Mouse (Mus musculus): ENCODE data around the gene Chd4.
"Not testable (repeated sequence)": the region's sequence is repeated elsewhere in the genome, so short reads cannot be mapped to it uniquely, and the experiment has no call there.

Gene Chd4

DNA sequence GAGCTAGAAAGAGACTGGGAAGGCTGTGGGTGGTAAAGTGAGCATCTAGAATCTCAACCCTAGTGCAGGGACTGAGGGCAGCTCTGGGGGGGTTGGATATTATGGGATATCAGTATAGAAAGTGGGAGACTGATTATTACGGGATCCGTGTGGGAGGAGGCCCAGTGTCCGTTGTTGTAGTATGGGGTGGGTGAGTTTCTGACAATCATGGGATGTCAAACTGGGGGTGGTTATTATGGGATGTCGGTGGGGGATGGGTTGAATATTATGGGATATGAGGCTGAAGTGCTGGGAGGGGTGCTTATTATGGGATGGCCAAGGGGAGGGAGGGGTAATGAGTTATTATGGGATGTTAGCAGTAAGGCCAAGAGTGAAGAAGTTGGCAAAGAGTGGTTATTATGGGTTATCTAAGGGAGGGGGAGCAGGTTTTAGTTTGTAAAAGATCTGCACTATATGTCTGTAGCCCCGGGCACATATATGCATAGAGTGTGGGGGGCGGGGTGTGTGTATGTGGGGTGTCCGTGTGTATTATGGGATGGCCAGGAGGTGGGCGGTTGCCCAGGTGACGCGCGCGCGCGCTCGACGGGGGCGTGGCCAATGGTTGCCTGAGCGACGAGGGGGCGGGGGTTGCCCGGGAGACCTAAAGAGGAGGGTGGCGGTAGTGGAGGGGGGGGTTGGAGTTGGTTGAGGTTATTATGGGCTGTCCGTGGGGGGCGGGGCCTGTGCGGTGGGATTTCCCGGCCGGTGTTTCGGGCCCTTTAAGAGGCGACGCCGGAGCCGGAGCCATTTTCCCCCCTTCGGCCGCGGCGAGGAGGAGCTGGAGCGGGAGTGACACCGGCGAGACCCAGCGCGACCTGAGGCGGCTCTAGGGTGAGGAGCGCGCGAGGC is at the start of gene Chd4:
Gene Chd4 (plus strand): TSS at position 591 of the 888 bp plus-strand sequence.
- DNase-seq (ENCODE audit: low spot score), result peak; percentile 90

DNA sequence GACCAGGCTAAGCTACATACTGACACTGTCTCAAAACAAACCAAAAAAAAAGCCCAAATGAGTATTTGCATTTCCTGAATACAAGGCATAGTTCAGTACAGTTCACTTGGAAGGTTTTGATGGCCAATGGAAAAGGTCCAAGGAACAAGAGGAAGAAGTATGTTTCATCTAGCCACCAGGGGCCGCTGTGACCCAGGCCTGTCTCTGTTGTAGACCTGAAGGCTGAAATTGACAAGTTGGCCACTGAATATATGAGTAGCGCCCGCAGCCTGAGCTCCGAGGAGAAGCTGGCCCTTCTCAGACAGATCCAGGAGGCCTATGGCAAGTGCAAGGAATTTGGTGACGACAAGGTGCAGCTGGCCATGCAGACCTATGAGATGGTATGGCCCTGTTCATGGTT is 49.1 kb upstream of the Chd4 start:
- DNase-seq (ENCODE audit: low spot score), result peak; percentile 36

DNA sequence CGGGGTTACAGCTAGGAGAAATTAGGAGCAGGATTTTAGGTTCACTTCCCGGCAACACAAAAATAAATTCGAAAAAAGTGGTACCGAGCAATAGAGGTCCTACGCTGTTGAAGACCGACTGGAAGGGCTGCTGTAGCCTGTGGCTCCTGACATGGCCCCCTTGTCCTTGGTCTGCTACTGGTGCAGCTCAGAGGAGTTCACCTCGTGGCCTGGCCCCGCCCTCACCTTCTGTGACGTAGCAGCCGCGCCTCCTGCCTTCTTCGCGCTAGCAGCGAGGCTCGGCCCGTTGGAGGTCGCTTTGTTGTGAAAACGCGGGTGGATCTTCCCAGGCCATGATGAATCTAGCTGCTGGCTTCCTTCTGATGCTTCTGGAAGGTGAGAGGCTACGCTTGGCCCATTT is 46.1 kb upstream of the Chd4 start, which contains the start of gene Acrbp:
Gene Acrbp (plus strand): TSS at position 12 of the 400 bp plus-strand sequence.
- no peak for DNase-seq (ENCODE audit: low spot score)

DNA sequence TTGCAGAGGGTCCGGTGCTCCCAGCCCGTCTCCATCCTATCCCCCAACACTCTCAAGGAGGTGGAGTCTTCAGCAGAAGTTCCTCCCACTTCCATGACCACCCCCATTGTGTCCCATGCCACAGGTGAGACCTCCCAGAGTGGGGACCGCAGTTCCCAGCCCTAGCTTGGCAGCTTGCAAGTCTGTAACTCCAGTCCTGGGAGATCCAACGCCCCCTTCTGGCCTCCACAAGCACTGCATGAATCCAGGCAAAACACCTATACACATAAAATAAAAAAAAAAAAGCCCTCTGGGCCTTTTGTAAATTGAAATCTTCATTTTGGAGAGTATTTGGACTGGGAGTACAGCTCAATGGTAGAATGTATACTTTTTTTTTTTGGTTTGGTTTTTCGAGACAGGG is 44.5 kb upstream of the Chd4 start:
- DNase-seq (ENCODE audit: low spot score), result no peak

DNA sequence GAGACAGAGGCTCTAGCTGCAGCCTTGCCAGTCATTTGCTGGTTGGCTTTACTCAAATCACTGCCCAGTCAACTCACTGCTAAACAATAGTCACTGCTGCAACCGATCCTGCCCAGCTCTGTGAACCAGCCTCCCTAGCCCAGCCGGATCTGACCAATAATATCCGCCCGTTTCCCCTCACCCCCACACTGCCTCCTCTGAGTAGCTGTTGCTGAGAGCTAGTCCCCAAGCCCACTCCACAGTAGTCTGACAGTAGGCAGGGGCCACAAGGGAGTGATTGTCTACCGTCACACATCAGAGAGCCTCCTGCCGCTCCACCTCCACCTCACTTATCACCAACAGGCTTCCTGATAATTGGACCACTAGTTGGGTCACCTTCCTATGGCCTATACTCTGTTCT is 34.3 kb upstream of the Chd4 start:
- DNase-seq (ENCODE audit: low spot score), result no peak

DNA sequence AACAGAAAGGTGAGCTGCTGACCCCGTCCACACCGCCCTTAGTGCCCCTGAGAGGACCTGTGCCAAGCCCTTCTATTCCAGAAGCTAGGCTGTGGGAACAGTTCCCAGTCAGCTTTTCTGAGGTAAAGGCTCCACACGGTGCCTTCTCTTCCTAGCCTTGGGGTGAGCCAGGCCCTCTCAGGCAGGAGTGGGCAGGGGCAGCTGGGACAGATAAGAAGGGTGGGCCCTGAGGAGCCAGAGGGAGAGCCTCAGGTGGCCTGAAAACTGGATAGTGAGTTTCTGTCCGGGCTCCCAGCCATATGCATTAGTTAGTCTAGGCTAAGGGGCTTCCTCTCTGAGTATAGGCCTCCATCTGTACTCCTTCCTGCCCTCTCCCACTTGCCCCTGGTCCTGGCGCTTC is 33.3 kb upstream of the Chd4 start:
- DNase-seq (ENCODE audit: low spot score), result no peak

DNA sequence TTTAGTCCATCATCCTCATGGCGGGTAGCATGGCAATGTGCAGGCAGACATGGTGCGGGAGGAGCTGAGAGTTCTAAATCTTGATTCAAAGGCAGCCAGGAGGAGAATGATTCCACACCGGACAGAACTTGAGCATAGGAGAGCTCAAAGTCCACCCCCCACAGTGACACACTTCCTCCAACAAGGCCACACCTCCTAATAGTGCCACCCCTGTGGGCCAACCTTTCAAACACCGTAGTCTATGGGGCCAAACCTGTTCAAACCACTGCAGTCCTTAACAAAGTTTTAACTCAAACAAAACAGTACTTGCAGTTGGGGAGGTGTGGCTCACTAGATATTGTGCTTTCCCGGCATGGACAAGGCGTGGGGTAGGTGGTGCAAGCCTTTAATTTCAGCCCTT is 31.9 kb upstream of the Chd4 start:
- no peak for DNase-seq (ENCODE audit: low spot score)

DNA sequence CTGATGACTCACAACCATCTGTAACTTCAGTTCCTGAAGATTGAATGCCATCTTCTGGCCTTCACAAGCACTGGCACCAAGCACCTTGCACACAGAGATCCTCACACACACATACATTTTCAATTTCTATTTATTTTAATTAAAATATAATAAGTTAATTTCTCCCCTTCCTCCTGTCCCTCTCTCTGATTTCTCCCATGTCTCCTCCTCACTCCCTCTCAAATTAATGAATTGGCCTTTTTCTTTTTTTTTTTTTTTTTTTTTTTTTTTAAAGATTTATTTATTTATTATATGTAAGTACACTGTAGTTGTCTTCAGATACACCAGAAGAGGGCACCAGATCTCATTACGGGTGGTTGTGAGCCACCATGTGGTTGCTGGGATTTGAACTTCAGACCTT is 30.6 kb upstream of the Chd4 start:
- not testable (repeated sequence) for DNase-seq (ENCODE audit: low spot score)

DNA sequence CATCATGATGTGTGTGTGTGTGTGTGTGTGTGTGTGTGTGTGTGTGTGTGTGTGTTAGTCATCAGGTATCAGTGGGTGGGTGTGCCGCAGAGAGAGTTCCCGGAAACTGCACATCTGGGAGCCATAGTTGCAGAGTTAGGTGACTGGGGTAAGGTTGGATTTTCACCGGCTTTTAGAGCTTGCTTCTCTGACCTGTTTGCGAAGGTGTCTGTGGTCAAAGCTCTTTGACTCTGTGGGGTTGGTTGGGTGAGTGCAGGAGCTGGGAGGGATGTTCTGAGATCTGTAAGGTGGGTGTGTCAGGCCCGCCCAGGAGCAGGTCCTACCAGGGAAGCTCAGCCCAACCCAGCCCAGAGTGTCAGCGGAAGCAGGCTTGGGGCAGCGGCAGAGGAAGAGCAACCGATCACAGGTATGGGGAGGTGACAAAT is 28.2 kb upstream of the Chd4 start, which contains the start of gene Lpar5:
Gene Lpar5 (plus strand): TSS at position 350 of the 425 bp plus-strand sequence.
- DNase-seq (ENCODE audit: low spot score), result no peak

DNA sequence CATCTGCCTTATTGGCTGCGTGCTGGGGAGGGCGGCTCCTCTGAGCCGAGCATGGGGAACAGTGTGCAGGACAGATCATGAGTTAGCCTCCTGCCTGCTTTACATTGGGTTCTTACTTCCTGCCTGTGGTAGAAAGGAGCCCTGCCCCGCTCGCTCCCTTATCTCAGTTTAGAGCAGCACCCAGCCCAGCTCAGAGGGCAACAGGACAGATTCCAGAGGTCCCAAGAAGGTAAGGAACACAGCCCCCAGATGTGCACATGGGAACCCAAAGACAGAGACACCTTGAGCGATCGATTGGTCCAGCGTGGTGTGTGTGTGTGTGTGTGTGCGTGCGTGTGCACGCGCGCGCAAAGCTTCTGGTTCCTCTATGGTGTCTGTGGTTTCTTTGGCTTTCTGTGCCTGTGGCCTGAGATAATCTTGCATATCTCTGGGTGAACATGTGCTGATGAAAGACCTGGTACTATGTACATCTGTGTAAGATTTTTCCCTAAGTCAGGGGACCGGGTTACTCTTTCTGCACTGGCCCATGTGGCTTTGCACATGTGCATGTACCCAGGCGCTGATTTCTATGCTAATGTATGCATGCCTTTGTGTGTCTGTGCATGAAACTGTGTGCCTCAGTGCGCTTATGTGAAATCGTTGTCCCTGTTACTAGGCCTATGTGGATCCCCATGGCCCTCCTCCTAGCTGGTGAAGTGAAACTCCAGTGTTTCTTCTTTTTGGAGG is 24.4 kb upstream of the Chd4 start:
- no peak for DNase-seq (ENCODE audit: low spot score)

DNA sequence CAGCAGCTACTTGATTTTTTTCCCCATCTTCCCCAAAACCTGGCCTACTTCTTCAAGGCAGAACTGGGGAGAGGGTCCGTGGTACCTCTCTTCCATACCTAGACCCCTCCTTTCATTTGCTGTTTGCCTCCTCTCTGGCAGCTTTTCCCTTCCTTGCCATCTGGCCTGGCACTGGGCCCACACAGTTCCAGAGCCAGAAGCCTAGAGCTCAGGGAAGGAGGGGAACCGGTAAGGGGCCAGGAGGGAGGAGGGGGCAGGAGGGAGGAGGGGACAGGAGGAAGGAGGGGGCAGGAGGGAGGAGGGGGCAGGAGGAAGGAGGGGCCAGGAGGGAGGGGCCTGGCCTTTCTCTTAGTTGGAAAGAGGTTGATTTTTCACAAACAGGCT is 23.9 kb upstream of the Chd4 start:
- no peak for DNase-seq (ENCODE audit: low spot score)

DNA sequence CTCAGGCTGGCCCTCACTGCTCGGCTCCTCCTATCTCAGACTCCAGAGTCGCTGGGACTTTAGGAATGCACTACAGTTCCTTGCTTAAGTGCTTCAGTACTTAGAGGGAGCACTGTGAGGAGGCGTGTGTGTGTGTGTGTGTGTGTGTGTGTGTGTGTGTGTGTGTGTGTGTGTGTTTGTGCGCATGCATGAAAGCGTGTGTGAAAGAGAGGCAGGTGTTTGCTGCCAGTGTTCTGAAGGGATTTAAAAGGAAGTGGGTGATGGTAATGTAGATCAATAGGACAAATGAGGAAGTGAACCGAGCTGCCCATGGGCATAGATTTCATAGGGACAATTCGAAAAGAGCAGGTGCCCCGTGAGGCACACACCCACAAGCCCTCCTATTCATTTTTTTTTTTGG is 22.0 kb upstream of the Chd4 start:
- DNase-seq (ENCODE audit: low spot score), result no peak

DNA sequence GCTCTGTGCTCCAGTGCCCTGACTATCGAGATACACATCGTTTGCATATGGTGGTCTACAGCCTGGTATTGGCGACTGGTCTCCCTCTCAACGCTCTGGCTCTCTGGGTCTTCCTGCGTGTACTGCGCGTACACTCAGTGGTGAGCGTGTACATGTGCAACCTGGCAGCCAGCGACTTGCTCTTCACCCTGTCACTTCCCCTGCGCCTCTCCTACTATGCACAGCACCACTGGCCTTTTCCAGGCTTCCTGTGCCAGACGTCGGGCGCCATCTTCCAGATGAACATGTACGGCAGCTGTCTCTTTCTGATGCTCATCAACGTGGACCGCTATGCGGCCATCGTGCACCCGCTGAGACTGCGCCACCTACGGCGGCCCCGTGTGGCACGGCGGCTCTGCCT is 14.4 kb upstream of the Chd4 start:
- DNase-seq (ENCODE audit: low spot score), result no peak

DNA sequence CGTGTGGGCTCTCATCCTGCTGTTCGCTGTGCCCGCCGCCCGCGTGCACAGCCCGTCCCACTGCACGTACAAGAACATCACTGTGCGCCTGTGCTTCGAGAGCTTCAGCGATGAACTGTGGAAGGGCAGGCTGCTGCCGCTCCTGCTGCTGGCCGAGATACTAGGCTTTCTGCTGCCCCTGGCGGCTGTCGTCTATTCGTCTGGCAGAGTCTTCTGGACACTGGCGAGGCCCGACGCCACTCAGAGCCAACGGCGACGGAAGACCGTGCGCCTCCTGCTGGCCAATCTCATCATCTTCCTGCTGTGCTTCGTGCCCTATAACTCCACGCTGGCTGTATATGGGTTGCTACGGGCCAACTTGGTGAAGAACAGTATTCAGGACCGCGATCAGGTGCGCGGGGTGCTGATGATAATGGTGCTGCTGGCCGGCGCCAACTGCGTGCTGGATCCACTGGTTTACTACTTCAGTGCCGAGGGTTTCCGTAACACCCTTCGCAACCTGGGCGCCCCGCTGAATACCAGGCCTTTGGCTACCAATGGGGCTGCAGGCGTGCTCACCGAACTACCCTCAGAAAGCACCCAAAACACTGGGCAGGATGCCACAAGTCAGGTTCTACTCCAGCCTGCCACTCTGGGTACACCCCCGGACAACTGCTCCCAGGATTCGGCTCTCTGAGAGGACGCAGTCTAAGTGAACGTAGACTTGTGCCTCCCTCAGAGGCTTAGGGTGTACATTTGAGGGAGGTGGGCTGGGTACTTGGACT is 13.8 kb upstream of the Chd4 start:
- DNase-seq (ENCODE audit: low spot score), result peak; percentile 88

DNA sequence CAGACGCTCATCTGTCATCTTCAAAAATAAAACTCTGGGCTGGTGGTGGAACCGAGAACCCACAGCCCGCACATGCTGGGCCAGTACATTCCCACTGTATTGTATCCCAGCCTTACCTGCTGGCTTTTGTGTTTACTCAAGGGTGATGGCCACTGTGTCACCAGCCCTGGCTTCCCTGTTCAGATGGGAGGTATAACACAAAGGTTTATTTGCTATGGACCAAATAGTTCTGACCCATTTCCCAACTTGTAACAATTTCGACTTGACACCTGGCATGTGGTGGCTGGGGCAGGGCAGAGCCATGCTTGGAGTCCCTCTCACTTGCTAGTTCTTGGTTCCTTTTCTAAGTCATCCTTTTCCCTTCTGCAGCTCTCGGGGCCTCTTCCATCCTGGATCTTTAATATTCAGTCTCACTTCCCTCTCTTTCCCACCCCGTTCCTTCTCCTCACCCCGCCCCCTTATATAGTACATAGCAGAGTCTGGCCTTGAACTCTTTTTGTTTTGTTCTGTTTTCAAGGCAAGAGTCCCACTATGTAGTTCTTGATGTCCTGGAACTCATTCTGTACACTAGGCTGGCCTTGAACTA is 12.9 kb upstream of the Chd4 start:
- no peak for DNase-seq (ENCODE audit: low spot score)

DNA sequence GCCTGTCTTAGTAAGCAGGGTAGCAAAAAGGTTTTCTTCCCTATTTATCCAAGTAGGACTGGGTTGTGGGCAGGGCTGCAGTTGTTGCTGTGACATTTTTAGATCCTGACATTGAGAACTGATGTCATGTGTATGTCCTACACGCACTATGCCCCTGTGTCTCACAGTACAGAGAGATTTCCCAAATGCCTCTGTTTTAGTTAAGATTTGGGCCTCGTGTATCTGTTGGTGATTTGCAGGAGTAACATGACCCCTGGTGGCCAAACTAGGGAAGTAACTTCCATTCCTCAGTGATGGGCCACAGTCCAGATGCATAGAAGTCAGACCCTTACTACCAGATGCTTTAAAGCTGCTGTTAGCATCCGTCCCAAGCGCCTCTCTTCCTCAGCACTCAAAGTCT is 11.4 kb upstream of the Chd4 start:
- DNase-seq (ENCODE audit: low spot score), result peak; percentile 46

DNA sequence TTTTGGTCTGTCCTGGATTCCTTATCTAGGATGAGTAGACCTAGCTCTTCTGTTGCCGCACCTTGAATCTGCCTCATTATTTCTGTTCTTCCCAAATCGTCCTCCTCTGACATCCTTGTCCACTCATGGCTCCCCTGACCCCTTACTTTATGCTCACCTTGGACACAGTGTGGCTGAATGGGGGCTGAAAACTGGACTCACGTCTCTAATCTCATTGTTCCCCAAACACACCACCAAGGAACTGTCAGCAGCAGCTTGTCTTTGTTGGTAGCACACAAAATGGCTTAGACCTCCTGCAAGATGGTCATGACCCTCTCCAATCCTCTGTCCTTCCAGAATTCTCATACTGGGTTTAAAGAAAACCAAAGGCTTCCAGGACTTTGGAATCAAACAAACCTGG is 7.8 kb upstream of the Chd4 start:
- no peak for DNase-seq (ENCODE audit: low spot score)

DNA sequence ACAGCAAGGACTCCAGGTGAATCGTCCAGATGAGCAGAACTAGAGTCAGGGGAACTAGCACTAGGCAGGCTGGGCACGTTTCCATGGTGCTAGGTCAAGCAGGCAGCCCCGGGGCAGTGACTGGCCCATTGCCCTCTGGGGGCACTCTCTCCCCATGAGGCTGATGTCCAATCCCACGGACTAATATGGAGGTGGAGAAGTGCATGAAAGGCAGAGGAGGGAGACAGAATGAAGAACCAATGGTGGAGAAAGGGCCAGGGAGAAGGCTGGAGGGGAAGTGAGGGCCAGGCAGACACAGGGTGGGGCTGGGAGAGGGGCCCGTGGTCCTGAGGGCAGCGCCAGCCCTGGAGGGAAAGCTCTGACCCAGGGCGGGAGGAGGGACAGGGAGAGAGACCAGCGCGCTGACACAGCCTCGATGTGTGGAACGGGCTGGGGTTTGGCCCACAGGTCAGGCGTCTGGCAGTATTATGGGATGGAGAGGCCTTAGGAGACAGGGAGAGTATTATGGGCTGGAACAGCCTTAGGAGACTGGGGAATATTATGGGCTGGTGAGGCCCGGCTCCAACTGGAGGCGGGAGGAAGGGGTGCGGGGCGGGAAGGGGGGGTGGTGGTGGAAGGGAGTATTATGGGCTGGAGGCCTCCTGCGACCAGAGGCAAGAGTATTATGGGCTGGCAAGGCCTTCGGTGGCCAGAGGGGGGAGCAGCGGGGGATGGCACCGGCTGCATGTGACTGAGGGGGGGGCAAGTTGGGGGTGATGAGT is 7.0 kb upstream of the Chd4 start:
- DNase-seq (ENCODE audit: low spot score), result peak; percentile 84

DNA sequence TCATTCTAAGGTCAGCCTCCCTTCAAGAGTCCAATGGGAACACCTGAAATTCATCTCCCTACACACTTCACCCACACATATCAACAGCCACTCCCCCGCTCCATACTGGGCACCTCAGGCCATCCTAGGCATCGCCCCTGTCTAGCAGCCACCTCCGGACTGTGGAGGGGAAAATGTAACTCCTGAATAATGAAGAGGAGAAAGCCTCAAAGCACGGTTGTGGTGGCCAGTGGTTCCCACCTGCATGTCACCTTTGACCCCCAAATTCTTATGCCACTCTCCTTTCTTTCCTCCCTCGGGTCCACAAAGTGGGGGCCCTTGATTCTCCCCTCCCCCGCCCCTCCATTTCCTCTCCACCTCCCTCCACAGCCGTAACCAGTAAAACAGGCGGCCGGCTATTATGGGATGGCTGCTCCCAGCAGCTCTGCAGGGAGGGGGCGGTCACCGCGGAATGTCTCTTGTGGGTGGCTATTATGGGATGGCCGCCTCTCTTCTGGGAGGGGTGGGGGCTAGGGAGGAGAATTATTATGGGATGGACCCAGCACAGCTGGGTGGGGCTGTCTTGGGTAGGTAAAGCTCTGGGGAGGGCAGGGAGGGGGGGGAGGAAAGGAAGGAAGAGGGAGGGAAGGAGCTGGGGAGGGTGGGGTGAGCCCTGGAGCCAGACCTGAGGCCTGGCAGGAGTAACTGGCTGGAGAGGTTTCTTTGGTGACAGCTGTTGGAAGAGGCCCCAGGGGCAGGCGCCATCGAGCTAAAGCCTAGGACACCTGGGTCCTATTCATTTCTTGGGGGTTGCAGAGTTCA is 6.1 kb upstream of the Chd4 start:
- peak; percentile 85 for DNase-seq (ENCODE audit: low spot score)

DNA sequence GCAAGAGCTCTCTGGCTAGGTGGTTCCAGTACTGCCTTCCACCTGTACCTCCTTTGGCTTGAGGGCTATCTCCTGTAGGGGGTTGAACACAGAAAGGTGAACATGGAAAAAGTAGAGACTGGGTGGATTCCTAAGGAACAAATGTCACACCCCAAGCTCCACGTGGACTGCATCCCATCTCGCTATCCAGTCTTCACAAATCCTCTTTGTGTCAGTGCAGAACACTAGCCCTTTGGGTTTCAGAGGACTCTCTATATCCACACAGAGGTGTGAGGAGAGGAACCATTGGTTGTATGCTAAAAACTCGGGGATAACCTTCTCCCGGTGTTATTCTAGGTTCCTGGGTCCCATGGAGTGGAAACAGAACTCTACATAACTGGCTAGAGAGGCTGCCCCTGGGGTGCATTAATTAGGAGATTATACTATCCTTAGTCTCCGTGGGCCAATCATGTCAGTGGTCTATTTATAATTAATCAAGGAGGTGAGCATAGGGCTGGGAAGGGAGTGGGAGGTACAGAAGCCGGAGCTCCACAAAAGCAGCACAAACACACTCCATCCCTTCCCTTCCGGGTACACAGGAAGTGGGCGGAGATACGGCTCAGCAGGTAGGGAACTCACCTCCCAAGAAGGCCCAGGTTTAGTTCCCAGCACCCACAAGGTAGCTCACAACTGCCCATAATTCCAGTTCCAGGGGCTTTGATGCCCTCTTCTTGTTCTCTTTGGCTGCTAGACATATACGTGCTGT is 5.3 kb upstream of the Chd4 start:
- no peak for DNase-seq (ENCODE audit: low spot score)

Measured in ovary, adult 18-20 months (tissue).